Mouse (Mus musculus) CH12.LX (cell line): ENCODE measurements at regions not wholly inside any gene's neighbourhood (a gene's known extent, or its start where the extent isn't known, plus 50 kb on each side); places are given as distances from the start of the nearest gene placed in this dataset.

Experiments
- CTCF ChIP-seq, 2 experiments: IDR thresholded peaks in 1 of 2; conservative IDR thresholded peaks in 1 of 2; 2 replicates each; pipeline ENCODE4 v1.5.1; 2011 to 2012; ENCODE audit warnings: low read depth in 2 of 2, low read length in 2 of 2, improper control_type of control experiment in 1 of 2, inconsistent platforms in 1 of 2, mild to moderate bottlenecking in 1 of 2, moderate library complexity in 1 of 2
- HCFC1 ChIP-seq: IDR thresholded peaks from 2 replicates; pipeline ENCODE4 v1.6.1; 2012; ENCODE audit warnings: low read depth, mild to moderate bottlenecking, inconsistent platforms, low read length, improper control_type of control experiment
- JUND ChIP-seq: conservative IDR thresholded peaks from 2 replicates; pipeline ENCODE4 v1.6.1; 2011; ENCODE audit warnings: low read depth, low read length, improper control_type of control experiment
- MAX ChIP-seq: IDR thresholded peaks from 2 replicates; pipeline ENCODE4 v1.6.1; 2011; ENCODE audit warnings: low read length, improper control_type of control experiment
- MAZ ChIP-seq: IDR thresholded peaks from 2 replicates; pipeline ENCODE4 v1.6.1; 2012; ENCODE audit warnings: low read depth, mild to moderate bottlenecking, inconsistent platforms, low read length, improper control_type of control experiment, moderate library complexity
- POLR2A ChIP-seq: IDR thresholded peaks from 2 replicates; pipeline ENCODE4 v1.6.1; 2011; ENCODE audit warnings: low read depth, mild to moderate bottlenecking, improper control_type of control experiment, low read length
- RAD21 ChIP-seq: IDR thresholded peaks from 2 replicates; pipeline ENCODE4 v1.6.1; 2011; ENCODE audit warnings: low read depth, mild to moderate bottlenecking, low read length, improper control_type of control experiment, moderate library complexity
- RCOR1 ChIP-seq: conservative IDR thresholded peaks from 2 replicates; pipeline ENCODE4 v1.6.1; 2012; ENCODE audit warnings: low read depth, mild to moderate bottlenecking, inconsistent platforms, low read length, improper control_type of control experiment

GRCm38 (mm10) chrX:12240505-12241011 lies 80.4 kb upstream of the Bcor start:
- TF ChIP-seq RCOR1 = no peak
- TF ChIP-seq CTCF (conservative IDR thresholded peaks at IDR 0.05 in 1 of 2, IDR thresholded peaks at IDR 0.05 in 1 of 2; ENCODE audit: low read depth in 2 of 2, low read length in 2 of 2) = no peak
- no peak for TF ChIP-seq RAD21
- no peak for TF ChIP-seq MAZ
- TF ChIP-seq POLR2A = no peak
- TF ChIP-seq JUND = no peak
- no peak for TF ChIP-seq MAX
- no peak for TF ChIP-seq HCFC1
